Mouse (Mus musculus): ENCODE results near the gene Olfr342. TPM values are rescaled to one million over a fixed set of nuclear protein-coding genes. Genes with fewer than 3 reads are reported as not detected.

Gene Olfr342
- not detected for total RNA-seq (2021)

DNA sequence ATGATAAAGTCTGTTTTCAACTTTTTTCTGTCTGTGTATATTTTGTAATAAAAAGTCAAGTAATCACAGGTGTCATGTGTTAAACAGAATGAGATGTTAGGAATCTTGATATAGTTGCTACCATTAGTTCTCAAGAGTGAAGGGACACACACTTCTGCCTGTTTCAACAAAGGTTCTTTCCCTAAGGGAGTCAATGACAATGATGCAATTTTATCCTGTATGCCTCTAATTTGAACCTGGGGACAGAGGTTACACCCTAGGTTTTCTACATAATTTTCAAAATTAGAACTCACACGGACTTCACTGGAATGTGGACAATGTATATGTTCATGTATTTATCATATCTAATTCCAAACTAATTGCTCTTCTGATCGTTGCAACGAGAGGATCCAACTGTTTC, at the start of gene Olfr342:
Olfr342 (plus strand) TSS at position 301 of the 400 bp plus-strand sequence.
- intact Hi-C loops (cut with DNase I), result no loop called here

DNA sequence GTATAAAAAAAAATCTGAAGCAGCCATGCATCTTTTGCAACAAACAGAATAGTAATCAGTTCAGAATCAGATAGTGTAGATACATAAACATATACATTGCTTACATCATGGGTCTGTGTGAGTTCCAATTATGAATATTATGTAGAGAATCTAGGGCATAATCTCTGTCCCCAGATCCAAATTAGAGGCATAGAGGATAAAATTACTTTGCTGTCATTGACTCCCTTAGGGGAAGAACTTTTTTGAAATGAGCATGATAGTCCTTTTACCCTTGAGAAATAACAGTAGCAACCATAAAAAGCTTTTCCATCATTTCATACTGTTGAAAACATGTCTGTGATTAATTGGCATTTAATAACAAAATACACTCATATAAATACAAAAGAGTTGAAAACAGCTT, 42.4 kb upstream of the Olfr342 start, which contains the start of gene Olfr341:
Olfr341 (minus strand) TSS at position 101 of the 400 bp plus-strand sequence.
- no peak for DNase-seq
- intact Hi-C loops (cut with DNase I), result no loop called here

More for the DNA sequence above, at the start of gene Olfr342:
- no peak for DNase-seq

DNA sequence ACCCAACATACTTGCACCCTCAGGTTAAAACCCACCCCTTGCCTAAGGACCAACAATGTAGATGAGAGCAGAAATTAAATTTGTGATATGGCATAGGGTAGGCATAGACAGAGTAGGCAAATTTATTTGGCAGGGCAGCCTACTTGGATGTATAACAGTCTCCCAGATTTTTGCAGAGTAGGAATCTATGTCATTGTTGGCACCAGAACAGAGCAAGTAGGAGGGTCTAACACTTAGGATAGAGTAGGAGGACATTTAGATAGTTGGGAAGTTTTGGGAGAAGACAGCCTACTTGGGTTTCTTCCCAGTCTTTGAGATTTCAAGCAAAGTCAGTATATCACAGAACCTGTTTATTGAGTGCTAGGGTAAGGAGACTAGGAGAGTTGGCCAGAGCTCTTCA, 40.4 kb downstream of the Olfr342 start:
- intact Hi-C loops (cut with DNase I), result no loop called here
- DNase-seq, result no peak

DNA sequence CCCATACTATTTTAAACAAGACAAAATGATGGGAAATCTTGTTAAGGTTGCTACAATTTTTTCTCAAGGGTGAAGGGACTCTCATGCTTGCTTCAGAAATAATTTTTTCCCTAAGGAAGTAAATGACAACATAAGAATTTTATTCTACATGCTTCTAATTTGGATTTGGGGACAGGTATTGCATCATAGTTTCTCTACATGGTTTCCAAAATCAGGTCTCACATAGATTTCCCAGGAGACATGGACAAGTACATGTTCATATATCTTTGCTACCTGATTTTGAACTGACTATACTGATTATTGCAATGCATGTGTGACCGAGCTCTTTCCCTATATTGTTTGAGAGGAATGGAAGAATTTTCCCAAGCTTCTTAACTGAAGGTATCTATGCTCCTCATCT, 41.6 kb downstream of the Olfr342 start, which contains the start of gene Olfr344:
Olfr344 (plus strand) TSS at position 301 of the 400 bp plus-strand sequence.
- intact Hi-C loops (cut with DNase I), result no loop called here
- DNase-seq, result no peak

DNA sequence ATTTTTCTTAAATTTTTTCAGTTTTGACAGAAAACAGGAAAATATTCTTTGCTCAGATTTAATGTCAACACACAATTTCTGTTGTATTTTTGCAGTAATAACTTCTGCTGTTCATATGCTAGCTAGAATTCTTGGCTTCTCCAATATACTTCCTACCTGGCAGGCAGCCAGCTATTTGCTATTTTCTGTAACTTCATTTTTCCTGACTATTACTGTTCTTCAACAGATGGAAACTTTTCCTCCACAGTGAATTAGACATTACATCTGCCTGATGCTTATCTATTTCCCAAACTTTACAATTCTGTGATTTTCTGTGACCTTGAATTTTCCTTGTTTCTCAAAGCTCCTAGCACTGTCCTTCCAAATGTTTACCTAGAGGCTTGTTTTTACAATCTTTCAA, 42.2 kb downstream of the Olfr342 start:
- intact Hi-C loops (cut with DNase I), result no loop called here

DNA sequence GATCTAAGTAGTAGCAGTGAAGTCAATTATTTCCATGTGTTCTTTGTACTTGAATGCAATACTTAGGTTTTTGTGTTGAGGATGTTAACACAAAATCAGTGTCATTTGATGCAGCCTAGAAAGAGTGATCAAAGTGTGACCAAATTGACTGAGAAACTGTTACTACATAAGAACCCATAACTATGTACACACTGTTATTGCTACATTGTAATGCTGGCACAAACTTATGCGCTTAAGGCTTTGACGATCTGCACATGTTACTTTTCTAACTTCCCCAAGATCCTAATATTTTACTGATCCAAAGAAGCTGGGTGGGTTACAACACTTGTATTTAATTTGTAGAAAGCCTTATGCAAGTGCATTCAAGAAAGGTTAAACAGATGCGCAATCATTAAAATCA, 43.0 kb downstream of the Olfr342 start:
- intact Hi-C loops (cut with DNase I), result no loop called here
- no peak for DNase-seq

More for the DNA sequence above, 42.2 kb downstream of the Olfr342 start:
- DNase-seq, result no peak

Other genes with a start within 250 kb of the Olfr342 start
- not detected for gene Olfr338, start 151.5 kb upstream of the Olfr342 start, total RNA-seq (2021)
- gene Olfr339, start 106.1 kb upstream of the Olfr342 start, total RNA-seq (2021), result not detected
- gene Olfr340, start 72.4 kb upstream of the Olfr342 start, total RNA-seq (2021), result not detected
- not detected for gene Olfr341, start 42.5 kb upstream of the Olfr342 start, total RNA-seq (2021)
- not detected for gene Olfr344, start 41.7 kb downstream of the Olfr342 start, total RNA-seq (2021)
- gene Olfr345, start 115.0 kb downstream of the Olfr342 start, total RNA-seq (2021), result not detected
- gene Olfr346, start 160.8 kb downstream of the Olfr342 start, total RNA-seq (2021), result not detected
- not detected for gene Olfr347, start 206.9 kb downstream of the Olfr342 start, total RNA-seq (2021)

Measured in heart, postnatal 36 days (tissue).